Comparison of ENCODE assay signal across 20 mouse cellular contexts in genomic region chr2:90539206-90539605, GRCm38 (mm10). TPM values are rescaled to one million over a fixed set of nuclear protein-coding genes. Genes with fewer than 3 reads are reported as not detected.
DNase-seq lines count a peak whose midpoint lies in the region; ATAC-seq and TF ChIP-seq lines count a peak whose summit lies in the region.
"Had no signal": no experiment of that assay in that cellular context is flagged by ENCODE, and none has a peak within 500 bp of the region (broad histone marks: within the 10 kb centered on the region; RNA-seq: fewer than 3 reads in every experiment).

No protein-coding gene starts in this region.

- TF ChIP-seq POLR2A in olfactory bulb, adult 2 months (IDR thresholded peaks at IDR 0.05; ENCODE audit: insufficient read depth, low read depth, low read length): no peak

- no peak for ATAC-seq in megakaryocyte, adult 5-6 weeks (ENCODE audit: poor library complexity, severe bottlenecking)
- ATAC-seq: activated CD4-positive, CD25-positive, alpha-beta regulatory T cell, adult 4 months; forebrain, embryonic 13.5 days; forebrain, embryonic 15.5 days; Patski had no signal

- peak overlapping the region; percentile 19 for H3K4me3 ChIP-seq in megakaryocyte, embryonic 14.5 days (replicated peaks)
- no peak overlapping the region for H3K4me3 ChIP-seq in olfactory bulb, adult 2 months (ENCODE audit: insufficient read depth, low read depth, low read length)
- H3K4me3 ChIP-seq: embryonic facial prominence, embryonic 10.5 days; embryonic facial prominence, embryonic 12.5 days; forebrain, embryonic 13.5 days; forebrain, embryonic 15.5 days had no signal

- peaks cover 98% of the 10 kb centered on the region for H3K4me1 ChIP-seq in megakaryocyte, embryonic 14.5 days
- H3K4me1 ChIP-seq in olfactory bulb, adult 2 months (ENCODE audit: control insufficient read depth, insufficient read depth, low read length): peaks cover 17% of the 10 kb centered on the region

- WGBS in olfactory bulb, adult 2 months: 73% methylated on average over 4 of the region's 4 CpGs

- no peaks in the 10 kb centered on the region for H3K9me3 ChIP-seq in megakaryocyte, embryonic 14.5 days
- H3K9me3 ChIP-seq: embryonic facial prominence, embryonic 10.5 days; embryonic facial prominence, embryonic 12.5 days; forebrain, embryonic 13.5 days; forebrain, embryonic 15.5 days had no signal

- TF ChIP-seq CTCF in olfactory bulb, adult 2 months (IDR thresholded peaks at IDR 0.05; ENCODE audit: insufficient read depth, low read depth, low read length): no peak

- no peaks in the 10 kb centered on the region for H3K27me3 ChIP-seq in megakaryocyte, embryonic 14.5 days (replicated peaks)
- H3K27me3 ChIP-seq: embryonic facial prominence, embryonic 12.5 days; forebrain, embryonic 13.5 days; forebrain, embryonic 15.5 days; Patski had no signal

- 0 out of 2 replicates have a peak overlapping the region, but pooled peaks have one; percentile 4 for H3K27ac ChIP-seq in olfactory bulb, adult 2 months (ENCODE audit: insufficient read depth, low read depth, low read length)
- H3K27ac ChIP-seq: embryonic facial prominence, embryonic 10.5 days; embryonic facial prominence, embryonic 12.5 days; forebrain, embryonic 13.5 days; forebrain, embryonic 15.5 days had no signal

- H3K36me3 ChIP-seq in megakaryocyte, embryonic 14.5 days (replicated peaks; ENCODE audit: low read length): peaks cover 96% of the 10 kb centered on the region
- H3K36me3 ChIP-seq: embryonic facial prominence, embryonic 10.5 days; embryonic facial prominence, embryonic 12.5 days; forebrain, embryonic 15.5 days had no signal

- DNase-seq in retina, postnatal 1 day: peak; percentile 24
- no peak for DNase-seq in retina, embryonic 14.5 days (ENCODE audit: low spot score)
- no peak for DNase-seq in testis, postnatal 10 days (ENCODE audit: low spot score)
- DNase-seq: adrenal gland, adult 8-10 months; adrenal gland, postnatal 14 days; adrenal gland, postnatal 36 days; cerebellum, adult 11-12 months; cerebellum, adult 2 months; cerebellum, adult 9-10 months; cerebellum, postnatal 10 days; cerebellum, postnatal 25 days had no signal

RNA-seq across cellular contexts. Expression of gene Ptprj, which starts 41.2 kb away (rescaled TPM):
- polyA plus RNA-seq in megakaryocyte, embryonic 14.5 days (2012; ENCODE audit: insufficient read depth, low replicate concordance): 2.2 and 8.7 TPM in 2 replicates
- 103 and 104 TPM in 2 replicates for total RNA-seq in megakaryocyte, adult 5-6 weeks (2015)
- total RNA-seq in megakaryocyte, adult 5-6 weeks (2017): 94.7 and 107 TPM in 2 replicates
- polyA plus RNA-seq in olfactory bulb, adult 2 months (2012; ENCODE audit: insufficient read depth, insufficient read length, low replicate concordance, missing spikeins): 79.8 TPM in 1 of 2 replicates, not detected in the other
